Mouse (Mus musculus): ENCODE measurements at regions not wholly inside any gene's neighbourhood (a gene's known extent, or its start where the extent isn't known, plus 50 kb on each side); places are given as distances from the start of the nearest gene placed in this dataset.

- no peak for DNase-seq (ENCODE audit: low spot score)
These were observed 797.1 kb upstream of the Slit2 start for GRCm38 (mm10) chr5:47185868-47186267.

GRCm38 (mm10) chr5:47202164-47202914 is 780.6 kb upstream of the Slit2 start:
- no peak for DNase-seq (ENCODE audit: low spot score)

- DNase-seq (ENCODE audit: low spot score) = no peak
These were observed 780.0 kb upstream of the Slit2 start for GRCm38 (mm10) chr5:47202915-47203296.

GRCm38 (mm10) chr5:47210542-47210941 is 772.4 kb upstream of the Slit2 start:
- DNase-seq (ENCODE audit: low spot score) = no peak

- no peak for DNase-seq (ENCODE audit: low spot score)
These were observed 767.5 kb upstream of the Slit2 start for GRCm38 (mm10) chr5:47215421-47215820.

GRCm38 (mm10) chr5:47225247-47225646 is 757.7 kb upstream of the Slit2 start:
- no peak for DNase-seq (ENCODE audit: low spot score)

GRCm38 (mm10) chr5:47236094-47236493 is 746.8 kb upstream of the Slit2 start:
- no peak for DNase-seq (ENCODE audit: low spot score)

- DNase-seq (ENCODE audit: low spot score) = no peak
These were observed 742.9 kb upstream of the Slit2 start for GRCm38 (mm10) chr5:47240060-47240459.

GRCm38 (mm10) chr5:47240586-47240985 is 742.4 kb upstream of the Slit2 start:
- DNase-seq (ENCODE audit: low spot score) = no peak

- DNase-seq (ENCODE audit: low spot score) = no peak
These were observed 728.0 kb upstream of the Slit2 start for GRCm38 (mm10) chr5:47254835-47255369.

GRCm38 (mm10) chr5:47261658-47262411 is 721.1 kb upstream of the Slit2 start:
- DNase-seq (ENCODE audit: low spot score) = no peak

GRCm38 (mm10) chr5:47272642-47273041 is 710.3 kb upstream of the Slit2 start:
- no peak for DNase-seq (ENCODE audit: low spot score)

- DNase-seq (ENCODE audit: low spot score) = no peak
These were observed 709.3 kb upstream of the Slit2 start for GRCm38 (mm10) chr5:47273389-47274255.

- no peak for DNase-seq (ENCODE audit: low spot score)
These were observed 708.7 kb upstream of the Slit2 start for GRCm38 (mm10) chr5:47274256-47274638.

GRCm38 (mm10) chr5:47276231-47277195 is 706.4 kb upstream of the Slit2 start:
- no peak for DNase-seq (ENCODE audit: low spot score)

- DNase-seq (ENCODE audit: low spot score) = no peak
These were observed 703.3 kb upstream of the Slit2 start for GRCm38 (mm10) chr5:47279630-47280029.

- no peak for DNase-seq (ENCODE audit: low spot score)
These were observed 683.3 kb upstream of the Slit2 start for GRCm38 (mm10) chr5:47299602-47300001.

- DNase-seq (ENCODE audit: low spot score) = no peak
These were observed 665.4 kb upstream of the Slit2 start for GRCm38 (mm10) chr5:47317506-47317905.

- no peak for DNase-seq (ENCODE audit: low spot score)
These were observed 664.8 kb upstream of the Slit2 start for GRCm38 (mm10) chr5:47318147-47318546.

GRCm38 (mm10) chr5:47322511-47323167 is 660.3 kb upstream of the Slit2 start:
- no peak for DNase-seq (ENCODE audit: low spot score)

GRCm38 (mm10) chr5:47334299-47334698 is 648.6 kb upstream of the Slit2 start:
- DNase-seq (ENCODE audit: low spot score) = no peak

Measured in testis, postnatal 14 days (tissue).